In the genomic region with DNA sequence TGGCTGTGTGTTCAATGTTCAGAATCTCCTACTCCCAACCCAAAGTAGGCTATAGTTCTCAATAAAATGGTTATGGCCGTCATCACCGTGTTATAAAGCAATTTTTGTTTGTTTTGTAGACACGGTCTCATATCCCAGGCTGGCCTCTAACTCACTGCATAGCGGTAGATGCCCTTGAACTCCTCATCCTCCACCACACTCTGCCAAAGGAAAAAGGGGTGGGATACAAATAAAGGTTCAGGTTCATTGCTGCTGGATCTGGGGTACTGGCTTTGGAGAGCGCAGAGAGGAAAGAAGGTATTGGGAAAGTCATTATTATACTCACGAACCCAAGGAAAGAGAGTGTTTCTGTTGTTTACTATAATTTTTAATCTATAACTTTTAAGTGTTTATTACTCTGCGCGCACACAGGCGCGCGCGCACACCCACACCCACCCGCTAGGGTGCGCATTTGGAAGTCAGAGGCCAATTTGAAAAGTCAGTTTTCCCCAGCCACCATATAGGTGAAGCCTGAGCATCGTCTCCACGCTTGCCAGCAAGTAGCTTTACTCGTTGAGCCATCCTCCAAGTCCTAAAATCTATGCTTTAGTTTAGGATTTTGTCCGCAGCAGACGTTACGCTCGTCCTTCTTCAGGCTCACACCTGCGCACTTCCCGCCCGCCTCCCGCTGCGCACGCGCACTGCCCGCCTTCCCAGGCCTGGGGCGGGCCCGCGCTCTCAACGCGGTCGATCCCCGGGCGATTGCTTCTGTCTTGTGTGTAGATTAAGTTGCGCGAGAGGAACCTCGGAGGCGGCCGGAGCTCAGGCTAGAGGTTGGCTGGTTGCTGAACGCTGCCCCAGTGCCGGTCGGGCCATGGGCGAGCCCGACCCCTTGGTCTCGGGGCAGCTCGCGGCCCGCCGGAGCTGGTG, we compare ENCODE assay signal across 1 mouse cellular context.
TF ChIP-seq lines count a peak whose summit lies in the region.

A gene (plus strand): TSS at position 676 of the 909 bp plus-strand sequence.
A gene (plus strand): TSS at position 762 of the 909 bp plus-strand sequence.

TF ChIP-seq in MEL, 35 proteins besides CTCF, POLR2A, EP300 and RAD21 (continued from another document):
- TF ChIP-seq NRF1 (IDR thresholded peaks at IDR 0.05; ENCODE audit: insufficient read depth, low read depth, low read length, poor library complexity, severe bottlenecking) (peak; percentile 99), ETS1 (IDR thresholded peaks at IDR 0.05; ENCODE audit: low read depth, low read length) (peak; percentile 34; the same call in 1 of the 2 replicates), KAT2A (conservative IDR thresholded peaks at IDR 0.05; ENCODE audit: low read depth, low read length) (no peak; the same call in 1 of the 2 replicates), TCF12 (IDR thresholded peaks at IDR 0.05; ENCODE audit: low read depth, low read length) (peak; percentile 73), USF2 (IDR thresholded peaks at IDR 0.05; ENCODE audit: borderline replicate concordance in 1 of 2, insufficient read depth in 1 of 2, low read depth in 1 of 2, low read length in 2 of 2) (no peak), MYC (IDR thresholded peaks at IDR 0.05; ENCODE audit: low read depth, low read length) (peak; percentile 70), SMC3 (IDR thresholded peaks at IDR 0.05; ENCODE audit: low read depth, low read length) (no peak), CHD2 (IDR thresholded peaks at IDR 0.05; ENCODE audit: low read length) (peak; percentile 43), POLR2AphosphoS2 (IDR thresholded peaks at IDR 0.05; ENCODE audit: low read length) (peak; percentile 93), MAFK (IDR thresholded peaks at IDR 0.05; ENCODE audit: borderline replicate concordance, low read depth, low read length) (no peak), E2F4 (IDR thresholded peaks at IDR 0.05; ENCODE audit: borderline replicate concordance, low read depth, low read length) (peak; percentile 91; the same call in 1 of the 2 replicates), MYB (IDR thresholded peaks at IDR 0.05; ENCODE audit: low read depth, low read length) (no peak), CHD1 (IDR thresholded peaks at IDR 0.05; ENCODE audit: low read depth, low read length) (no peak), USF1 (IDR thresholded peaks at IDR 0.05; ENCODE audit: low read depth, low read length) (no peak), GABPA (IDR thresholded peaks at IDR 0.05; ENCODE audit: low read depth, low read length) (no peak), MAX (IDR thresholded peaks at IDR 0.05; ENCODE audit: low read length) (peak; percentile 72), POLR2AphosphoS5 (IDR thresholded peaks at IDR 0.05; ENCODE audit: borderline replicate concordance, low read depth, low read length) (no peak), HCFC1 (IDR thresholded peaks at IDR 0.05; ENCODE audit: low read depth, low read length) (peak; percentile 87)
